Comparison of ENCODE assay signal across 14 mouse cellular contexts in the genomic region with DNA sequence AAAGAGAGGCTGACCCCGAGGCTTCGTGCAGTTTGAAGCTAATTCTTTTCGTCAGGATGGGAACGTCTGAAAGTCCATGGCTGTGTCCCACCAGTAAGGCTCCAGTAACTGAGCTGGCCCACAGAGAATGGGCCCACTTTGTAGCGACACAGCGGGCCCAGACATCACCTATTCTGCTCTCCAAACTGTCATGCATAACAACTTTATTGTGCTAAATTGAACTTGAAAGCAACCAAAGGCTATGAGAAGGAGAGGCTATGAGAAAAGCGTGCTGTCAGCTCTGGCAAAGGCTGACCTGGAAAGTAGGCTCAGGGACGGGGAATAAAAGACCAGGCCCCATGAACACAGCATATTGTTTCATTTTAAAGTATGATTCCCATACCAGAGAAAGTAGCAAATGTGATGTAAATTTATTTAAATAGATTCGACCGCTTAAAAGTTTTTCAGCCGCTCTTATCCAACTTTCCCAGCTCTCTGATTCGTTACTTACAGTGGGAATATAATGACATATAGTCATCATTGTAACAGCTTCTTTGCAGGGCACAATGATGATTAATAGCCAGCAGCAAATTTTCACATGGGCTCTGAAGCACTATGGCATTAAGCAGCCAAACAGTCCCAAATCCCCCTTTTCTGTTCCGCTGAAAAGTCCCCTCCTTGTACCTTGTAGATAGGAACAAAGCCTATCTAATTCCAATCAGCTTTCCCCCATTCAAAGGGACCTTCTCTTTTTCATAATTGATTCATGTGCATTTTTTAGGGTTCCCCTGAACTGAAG.
DNase-seq lines count a peak whose midpoint lies in the region; ATAC-seq lines count a peak whose summit lies in the region.
"Had no signal": no experiment of that assay in that cellular context is flagged by ENCODE, and none has a peak within 500 bp of the region (broad histone marks: within the 10 kb centered on the region; RNA-seq: fewer than 3 reads in every experiment).

No protein-coding gene starts in this region.

- peak overlapping the region; percentile 79 for H3K27ac ChIP-seq in forebrain, embryonic 13.5 days
- no peak overlapping the region for H3K27ac ChIP-seq in hindbrain, embryonic 16.5 days (ENCODE audit: low read depth, low read length)
- H3K27ac ChIP-seq in neural tube, embryonic 14.5 days (ENCODE audit: low read depth, low read length), result no peak overlapping the region
- no peak overlapping the region for H3K27ac ChIP-seq in liver, embryonic 12.5 days
- H3K27ac ChIP-seq in intestine, embryonic 15.5 days, result no peak overlapping the region

- no peak overlapping the region for H3K9ac ChIP-seq in forebrain, embryonic 13.5 days
- no peak overlapping the region for H3K9ac ChIP-seq in hindbrain, embryonic 16.5 days (ENCODE audit: low read depth, low read length)
- H3K9ac ChIP-seq in neural tube, embryonic 14.5 days (replicated peaks; ENCODE audit: low read depth, low read length), result no peak overlapping the region
- no peak overlapping the region for H3K9ac ChIP-seq in liver, embryonic 12.5 days
- no peak overlapping the region for H3K9ac ChIP-seq in intestine, embryonic 15.5 days
- H3K9ac ChIP-seq: lung, embryonic 14.5 days had no signal

- peak overlapping the region; percentile 42 for H3K4me2 ChIP-seq in forebrain, embryonic 13.5 days
- no peak overlapping the region for H3K4me2 ChIP-seq in hindbrain, embryonic 16.5 days (ENCODE audit: low read length)
- H3K4me2 ChIP-seq in neural tube, embryonic 14.5 days (ENCODE audit: low read depth, low read length), result no peak overlapping the region
- no peak overlapping the region for H3K4me2 ChIP-seq in liver, embryonic 12.5 days
- H3K4me2 ChIP-seq in intestine, embryonic 15.5 days (replicated peaks), result no peak overlapping the region
- H3K4me2 ChIP-seq: lung, embryonic 14.5 days had no signal

- ATAC-seq in frontal cortex, adult (ENCODE audit: low TSS enrichment), result 0 out of 2 replicates have a peak, but pooled peaks have one; percentile 23
- ATAC-seq in forebrain, embryonic 13.5 days, result peak; percentile 86
- peak; percentile 81 for ATAC-seq in hindbrain, embryonic 16.5 days
- peak; percentile 62; the same call in 1 of the 2 replicates for ATAC-seq in neural tube, embryonic 14.5 days (ENCODE audit: low read depth)
- ATAC-seq in liver, embryonic 12.5 days, result no peak
- ATAC-seq in intestine, embryonic 15.5 days, result no peak

- H3K36me3 ChIP-seq in forebrain, embryonic 13.5 days (ENCODE audit: poor library complexity, severe bottlenecking), result no peaks in the 10 kb centered on the region
- no peaks in the 10 kb centered on the region for H3K36me3 ChIP-seq in hindbrain, embryonic 16.5 days (ENCODE audit: control insufficient read depth, insufficient read depth, low read length)
- H3K36me3 ChIP-seq in neural tube, embryonic 14.5 days (ENCODE audit: control insufficient read depth, insufficient read depth, low read length), result no peaks in the 10 kb centered on the region
- no peaks in the 10 kb centered on the region for H3K36me3 ChIP-seq in liver, embryonic 12.5 days
- H3K36me3 ChIP-seq in intestine, embryonic 15.5 days, result no peaks in the 10 kb centered on the region

- no peak overlapping the region for H3K4me3 ChIP-seq in forebrain, embryonic 13.5 days
- H3K4me3 ChIP-seq in hindbrain, embryonic 16.5 days (ENCODE audit: low read length), result no peak overlapping the region
- no peak overlapping the region for H3K4me3 ChIP-seq in neural tube, embryonic 14.5 days (ENCODE audit: low read depth, low read length)
- no peak overlapping the region for H3K4me3 ChIP-seq in liver, embryonic 12.5 days
- no peak overlapping the region for H3K4me3 ChIP-seq in intestine, embryonic 15.5 days (replicated peaks)

- DNase-seq in frontal cortex, postnatal 36 days (ENCODE audit: low spot score in 2 of 2), result no peak
- DNase-seq in spleen, postnatal 14 days (ENCODE audit: low spot score in 2 of 2), result no peak
- DNase-seq: adrenal gland, postnatal 25 days; kidney, postnatal 14 days; layer of hippocampus, postnatal 36 days; lung, embryonic 14.5 days; right cerebral cortex, postnatal 14 days; thymus, postnatal 14 days had no signal

- no peaks in the 10 kb centered on the region for H3K27me3 ChIP-seq in forebrain, embryonic 13.5 days
- H3K27me3 ChIP-seq in hindbrain, embryonic 16.5 days (replicated peaks; ENCODE audit: control insufficient read depth, insufficient read depth, low read length), result no peaks in the 10 kb centered on the region
- H3K27me3 ChIP-seq in neural tube, embryonic 14.5 days (ENCODE audit: control insufficient read depth, insufficient read depth, low read length), result no peaks in the 10 kb centered on the region
- H3K27me3 ChIP-seq in liver, embryonic 12.5 days (replicated peaks), result no peaks in the 10 kb centered on the region
- H3K27me3 ChIP-seq in intestine, embryonic 15.5 days (replicated peaks), result no peaks in the 10 kb centered on the region

- 10% methylated on average over 13 of the region's 13 CpGs for whole genome bisulfite sequencing in forebrain, embryonic 13.5 days
- 17% methylated on average over 13 of the region's 13 CpGs for WGBS in hindbrain, embryonic 16.5 days
- 24% methylated on average over 13 of the region's 13 CpGs for WGBS in neural tube, embryonic 14.5 days
- 60% methylated on average over 13 of the region's 13 CpGs for WGBS in liver, embryonic 12.5 days (ENCODE audit: insufficient replicate concordance)
- WGBS in intestine, embryonic 15.5 days, result 75% methylated on average over 13 of the region's 13 CpGs

- H3K4me1 ChIP-seq in forebrain, embryonic 13.5 days, result peaks cover 49% of the 10 kb centered on the region
- no peaks in the 10 kb centered on the region; the same call in 1 of the 2 replicates for H3K4me1 ChIP-seq in hindbrain, embryonic 16.5 days (ENCODE audit: control insufficient read depth, insufficient read depth, low read depth, low read length)
- H3K4me1 ChIP-seq in neural tube, embryonic 14.5 days (ENCODE audit: control insufficient read depth, insufficient read depth, low read length), result 0 out of 2 replicates have a peak, but pooled peaks cover 3% of the 10 kb centered on the region
- H3K4me1 ChIP-seq in liver, embryonic 12.5 days, result no peaks in the 10 kb centered on the region
- H3K4me1 ChIP-seq in intestine, embryonic 15.5 days (replicated peaks), result no peaks in the 10 kb centered on the region

- H3K9me3 ChIP-seq in forebrain, embryonic 13.5 days (replicated peaks), result no peaks in the 10 kb centered on the region
- no peaks in the 10 kb centered on the region for H3K9me3 ChIP-seq in hindbrain, embryonic 16.5 days (ENCODE audit: control insufficient read depth, low read length)
- H3K9me3 ChIP-seq in neural tube, embryonic 14.5 days (ENCODE audit: control insufficient read depth, low read length), result no peaks in the 10 kb centered on the region
- no peaks in the 10 kb centered on the region for H3K9me3 ChIP-seq in liver, embryonic 12.5 days (replicated peaks)
- no peaks in the 10 kb centered on the region for H3K9me3 ChIP-seq in intestine, embryonic 15.5 days

Comparison
In these comparisons a context has a peak if more than half of its experiments do, and no peak if none do; other contexts are left out.
1. ATAC-seq: peak in frontal cortex, adult (single experiment), forebrain, embryonic 13.5 days (single experiment), hindbrain, embryonic 16.5 days (single experiment) and neural tube, embryonic 14.5 days (single experiment); none in liver, embryonic 12.5 days (single experiment) and intestine, embryonic 15.5 days (single experiment).